Mouse (Mus musculus) neural tube, embryonic 10.5 days (tissue): ENCODE measurements at regions not wholly inside any gene's neighbourhood (a gene's known extent, or its start where the extent isn't known, plus 50 kb on each side); places are given as distances from the start of the nearest gene placed in this dataset.

Experiments used
- DNase-seq: peaks from one replicate; pipeline ENCODE4 v3.0.0-alpha.2; 2017; ENCODE audit warnings: low spot score; ENCODE audit errors: extremely low spot score

DNA sequence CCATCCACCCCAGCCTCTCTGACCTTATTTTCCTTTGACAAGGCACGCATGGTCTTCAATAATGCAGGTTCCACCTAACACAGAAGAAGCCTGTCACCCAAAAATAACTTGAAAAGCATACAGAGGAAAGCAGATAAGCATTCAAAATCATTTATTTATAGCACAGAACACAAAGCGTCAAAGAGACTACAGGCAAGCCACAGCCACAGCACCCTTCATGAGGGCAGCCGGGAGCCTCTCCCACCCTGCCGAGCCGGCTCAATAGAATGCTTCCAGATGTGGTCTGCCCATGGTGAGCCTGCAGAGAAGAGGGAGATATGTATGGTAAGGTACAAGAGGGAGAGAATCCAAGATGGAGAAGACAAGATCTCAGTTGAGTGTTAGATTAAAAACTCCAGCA is 76.7 kb upstream of the Kcnd3 start:
- DNase-seq = no peak

DNA sequence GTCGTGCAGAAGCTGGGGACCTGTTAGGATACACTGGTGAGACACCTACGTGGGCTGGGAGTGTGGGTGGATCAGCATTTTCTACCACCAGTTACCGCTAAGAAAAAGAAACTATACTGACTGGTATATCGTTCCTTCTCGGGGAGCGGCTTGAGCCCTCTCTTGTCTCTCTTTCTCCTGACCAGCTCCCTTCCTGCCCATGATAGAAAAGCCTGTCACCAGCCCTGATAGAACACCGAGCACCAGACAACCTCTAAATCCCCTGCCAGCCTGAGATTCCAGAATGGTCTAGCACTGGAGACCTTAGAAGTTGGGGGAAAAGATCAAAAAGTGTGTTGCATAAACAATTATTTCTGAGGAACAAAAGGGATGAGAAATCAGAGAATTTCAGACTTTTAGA is 76.3 kb upstream of the Kcnd3 start:
- DNase-seq = no peak

DNA sequence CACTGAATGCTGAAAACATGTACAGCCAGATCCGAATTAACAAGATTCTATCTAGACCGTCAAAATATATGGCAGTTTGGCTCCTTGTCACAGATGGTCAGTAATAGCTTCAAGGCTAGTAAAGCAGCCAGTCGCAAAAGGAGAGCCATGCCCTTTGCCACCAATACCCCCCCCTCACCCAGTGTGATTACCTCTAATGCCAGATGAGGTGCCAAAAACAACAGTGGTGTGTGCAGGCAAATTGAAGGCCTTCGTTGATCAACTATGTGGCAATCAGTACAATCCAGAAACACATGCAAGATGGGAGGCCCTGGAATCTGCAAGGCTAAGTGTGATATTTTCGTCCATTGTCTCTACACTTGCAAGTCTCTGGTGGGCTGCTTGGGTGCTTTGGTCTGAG is 75.8 kb upstream of the Kcnd3 start:
- no peak for DNase-seq

DNA sequence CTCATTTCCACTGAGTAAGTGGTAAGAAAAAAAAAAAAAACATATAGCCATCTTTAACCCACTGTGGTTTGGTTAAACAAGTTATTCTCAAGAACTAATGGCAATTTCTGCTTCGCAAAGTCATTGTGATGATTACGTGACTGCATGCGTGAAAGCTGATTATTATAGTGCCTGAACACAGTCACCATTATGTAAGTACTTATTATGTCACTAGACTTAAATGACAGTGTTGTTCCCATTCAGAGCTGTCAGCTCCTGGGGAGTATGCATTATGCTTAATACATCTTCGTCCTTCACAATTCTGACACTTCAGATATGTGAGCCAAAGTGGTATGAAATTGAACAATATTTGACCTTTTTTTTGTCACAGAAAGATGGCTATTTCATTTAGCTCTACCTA is 71.3 kb upstream of the Kcnd3 start:
- DNase-seq = no peak

DNA sequence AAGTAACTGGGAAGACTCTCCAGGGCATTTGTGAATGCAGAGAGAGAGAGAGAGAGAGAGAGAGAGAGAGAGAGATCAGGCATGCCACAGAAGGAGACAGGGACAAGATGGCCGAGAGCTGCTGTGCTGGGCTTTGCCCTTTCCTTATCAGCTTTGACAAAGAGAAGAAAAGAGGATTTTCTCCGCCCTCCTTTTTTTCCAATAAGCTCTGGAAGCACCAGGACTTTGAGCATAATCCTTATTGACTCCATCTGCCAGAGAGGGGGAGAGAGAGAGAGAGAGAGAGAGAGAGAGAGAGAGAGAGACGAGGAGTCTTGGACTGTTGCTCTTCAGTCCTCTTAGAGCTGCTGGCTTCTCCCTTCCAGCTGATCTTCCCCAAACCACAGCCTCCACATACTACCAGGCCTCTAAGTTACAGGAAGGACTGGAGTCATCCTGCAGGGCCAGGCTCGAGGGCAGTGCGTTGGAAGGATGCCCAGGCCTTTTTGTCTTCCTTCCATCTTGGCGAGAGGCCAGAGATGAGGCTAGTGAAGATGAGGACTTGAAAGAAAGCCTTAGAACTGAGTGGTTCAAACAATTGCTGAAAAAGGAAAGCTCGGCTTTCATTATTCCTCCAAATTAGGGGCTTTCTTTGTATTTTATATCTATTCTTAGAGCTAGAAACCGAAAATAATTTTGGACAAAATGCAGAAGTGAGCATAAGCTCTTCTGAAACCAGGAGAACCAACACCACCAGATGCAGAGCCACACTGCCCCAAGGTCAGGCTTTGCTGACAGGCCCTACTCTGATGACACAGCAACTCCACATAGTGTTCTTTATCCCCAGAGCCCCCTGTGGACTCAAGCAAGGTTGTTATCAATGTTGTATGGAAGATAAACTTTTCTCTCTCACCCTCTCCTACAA is 59.3 kb upstream of the Kcnd3 start:
- no peak for DNase-seq
